Mouse (Mus musculus) hindbrain, embryonic 14.5 days (tissue): Measurements from ENCODE around the gene Cecr2. TPM values are rescaled to one million over a fixed set of nuclear protein-coding genes. Genes with fewer than 3 reads are reported as not detected.

Source experiments
- ATAC-seq: fragments of 200-750 bp; cut with Nextera tagmentation; 2 replicates; pipeline ENCODE4 v1.8.0; 2017; ENCODE audit warnings: moderate number of reproducible peaks, mild to moderate bottlenecking, moderate TSS enrichment, moderate library complexity; ENCODE audit not compliant: low FRiP score
- DNase-seq: peaks from one replicate; pipeline ENCODE4 v3.0.0-alpha.2; 2015; ENCODE audit warnings: low spot score
- H3K27ac ChIP-seq: fragments of 300-500 bp; sonication (generic); 2 replicates; pipeline ENCODE4 v1.5.1; 2014; ENCODE audit warnings: mild to moderate bottlenecking, moderate library complexity
- H3K27me3 ChIP-seq: fragments of 300-500 bp; sonication (generic); 2 replicates; pipeline ENCODE4 v1.6.1; 2014; ENCODE audit warnings: mild to moderate bottlenecking, low read length, mixed read lengths; ENCODE audit not compliant: control insufficient read depth, insufficient read depth
- H3K36me3 ChIP-seq: fragments of 300-500 bp; sonication (generic); replicated peaks from 2 replicates; pipeline ENCODE4 v1.6.1; 2014; ENCODE audit not compliant: control insufficient read depth, insufficient read depth
- H3K4me1 ChIP-seq: fragments of 300-500 bp; sonication (generic); replicated peaks from 2 replicates; pipeline ENCODE4 v1.6.1; 2014; ENCODE audit warnings: antibody characterized with exemption, low read length, mixed read lengths; ENCODE audit not compliant: control insufficient read depth, insufficient read depth
- H3K4me2 ChIP-seq: fragments of 300-500 bp; sonication (generic); replicated peaks from 2 replicates; pipeline ENCODE4 v1.6.1; 2014; ENCODE audit warnings: mild to moderate bottlenecking, moderate library complexity
- H3K4me3 ChIP-seq: fragments of 300-500 bp; sonication (generic); replicated peaks from 2 replicates; pipeline ENCODE4 v1.5.1; 2014; ENCODE audit warnings: mild to moderate bottlenecking, low read length
- H3K9ac ChIP-seq: fragments of 300-500 bp; sonication (generic); 2 replicates; pipeline ENCODE4 v1.6.1; 2014
- H3K9me3 ChIP-seq: fragments of 300-500 bp; sonication (generic); 2 replicates; pipeline ENCODE4 v1.6.1; 2016; ENCODE audit warnings: low read length; ENCODE audit not compliant: control insufficient read depth
- WGBS: fragments of 180-500 bp; shearing (Covaris S2); extraction: QIAGEN DNeasy Blood & Tissue Kit; methylation state at CpG from one replicate; pipeline ENCODE4 v1.1.7; 2014; 5-methylcytosine and 5-hydroxymethylcytosine counted together
- polyA plus RNA-seq: library from polyadenylated mRNA; unstranded; fragments of >200 nt; fragmentation: Nextera tagmentation; extraction: Ambion mirVana; gene quantifications from 2 replicates; pipeline ENCODE4 v1.2.1, GENCODE M21; 2014

Cecr2 gene
- polyA plus RNA-seq, 1 experiment from 2014 or later = 4.7 TPM

- WGBS = 83% methylated on average over 2 of the region's 2 CpGs
- peaks cover 7% of the 10 kb centered on the region; the same call in 1 of the 2 replicates for H3K36me3 ChIP-seq
- H3K27ac ChIP-seq = no peak overlapping the region
- H3K4me2 ChIP-seq = no peak overlapping the region
- H3K27me3 ChIP-seq = no peaks in the 10 kb centered on the region
- no peak overlapping the region for H3K9ac ChIP-seq
- ATAC-seq (no peak), DNase-seq (no peak)
- no peaks in the 10 kb centered on the region for H3K9me3 ChIP-seq
- no peak overlapping the region for H3K4me3 ChIP-seq
- no peaks in the 10 kb centered on the region for H3K4me1 ChIP-seq
Observed at GRCm38 (mm10) chr6:120743130-120743529, 77.0 kb downstream of the Cecr2 start.

GRCm38 (mm10) chr6:120744266-120744665 lies 78.1 kb downstream of the Cecr2 start:
- Histone ChIP-seq H3K9ac (no peak overlapping the region), H3K27me3 (no peaks in the 10 kb centered on the region), H3K36me3 (no peaks in the 10 kb centered on the region; the same call in 1 of the 2 replicates), H3K4me3 (no peak overlapping the region), H3K4me2 (no peak overlapping the region), H3K27ac (no peak overlapping the region), H3K9me3 (no peaks in the 10 kb centered on the region), H3K4me1 (no peaks in the 10 kb centered on the region)
- 88% methylated on average over 7 of the region's 7 CpGs for WGBS
- ATAC-seq (no peak), DNase-seq (no peak)

- H3K9me3 ChIP-seq = no peaks in the 10 kb centered on the region
- no peak overlapping the region for H3K27ac ChIP-seq
- H3K4me3 ChIP-seq = no peak overlapping the region
- no peak overlapping the region for H3K4me2 ChIP-seq
- ATAC-seq = no peak
- WGBS = 99% methylated on average over 2 of the region's 2 CpGs
- DNase-seq = no peak
- no peaks in the 10 kb centered on the region for H3K4me1 ChIP-seq
- peaks cover 8% of the 10 kb centered on the region for H3K36me3 ChIP-seq
- H3K27me3 ChIP-seq = no peaks in the 10 kb centered on the region
- H3K9ac ChIP-seq = no peak overlapping the region
Observed at GRCm38 (mm10) chr6:120746416-120746815, 80.2 kb downstream of the Cecr2 start.

DNA sequence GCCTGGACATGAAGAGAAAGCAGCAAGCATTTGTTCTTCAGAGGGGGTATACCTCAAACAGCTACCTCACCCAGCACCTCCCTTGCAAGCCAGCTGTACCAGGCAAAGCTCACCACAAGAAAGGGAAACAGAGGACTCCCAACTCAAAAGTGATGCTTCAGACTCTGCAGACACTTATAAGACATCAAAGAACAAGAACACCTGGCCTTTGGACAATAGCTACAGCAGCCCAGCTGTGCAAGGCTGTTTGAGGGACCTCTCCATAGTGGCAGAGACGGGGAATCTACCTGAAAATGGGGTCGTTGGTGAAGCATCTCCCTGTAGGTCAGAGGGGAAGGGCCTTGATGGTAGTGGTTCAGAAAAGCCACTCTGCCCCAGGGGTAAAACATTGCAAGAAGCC lies 95.0 kb downstream of the Cecr2 start:
- no peak overlapping the region for H3K27ac ChIP-seq
- H3K36me3 ChIP-seq = peaks cover 60% of the 10 kb centered on the region
- no peak overlapping the region for H3K4me2 ChIP-seq
- 95% methylated on average over 2 of the region's 2 CpGs for WGBS
- no peak overlapping the region for H3K4me3 ChIP-seq
- no peak overlapping the region for H3K9ac ChIP-seq
- H3K27me3 ChIP-seq = no peaks in the 10 kb centered on the region
- H3K4me1 ChIP-seq = no peaks in the 10 kb centered on the region
- H3K9me3 ChIP-seq = no peaks in the 10 kb centered on the region
- DNase-seq (no peak), ATAC-seq (no peak)

- no peak overlapping the region for H3K4me2 ChIP-seq
- no peaks in the 10 kb centered on the region for H3K27me3 ChIP-seq
- no peaks in the 10 kb centered on the region for H3K9me3 ChIP-seq
- no peak for DNase-seq
- no peak for ATAC-seq
- no peak overlapping the region for H3K4me3 ChIP-seq
- WGBS = 97% methylated on average over 1 of the region's 1 CpGs
- no peak overlapping the region for H3K9ac ChIP-seq
- peaks cover 23% of the 10 kb centered on the region for H3K36me3 ChIP-seq
- H3K4me1 ChIP-seq = peaks cover 12% of the 10 kb centered on the region
- no peak overlapping the region for H3K27ac ChIP-seq
Observed at GRCm38 (mm10) chr6:120769972-120770371, 103.8 kb downstream of the Cecr2 start.

- peaks cover 12% of the 10 kb centered on the region for H3K4me1 ChIP-seq
- no peaks in the 10 kb centered on the region for H3K27me3 ChIP-seq
- peaks cover 14% of the 10 kb centered on the region; the same call in 1 of the 2 replicates for H3K36me3 ChIP-seq
- H3K9me3 ChIP-seq = no peaks in the 10 kb centered on the region
- no peak overlapping the region for H3K4me2 ChIP-seq
- H3K9ac ChIP-seq = no peak overlapping the region
- peak overlapping the region; percentile 86 for H3K27ac ChIP-seq
- 84% methylated on average over 1 of the region's 1 CpGs for WGBS
- ATAC-seq (no peak), DNase-seq (no peak)
- no peak overlapping the region for H3K4me3 ChIP-seq
Observed at GRCm38 (mm10) chr6:120771366-120771765, 105.2 kb downstream of the Cecr2 start.

- no peak for DNase-seq
- H3K4me1 ChIP-seq = peaks cover 12% of the 10 kb centered on the region
- peaks cover 7% of the 10 kb centered on the region; the same call in 1 of the 2 replicates for H3K36me3 ChIP-seq
Observed at GRCm38 (mm10) chr6:120772025-120772424, 105.9 kb downstream of the Cecr2 start.

GRCm38 (mm10) chr6:120773149-120773628 lies 107.0 kb downstream of the Cecr2 start, which contains the start of gene Slc25a18:
Slc25a18 (plus strand) TSS chr6:120773578.
- Histone ChIP-seq H3K27ac (peak within 1 kb of the TSS; percentile 86), H3K4me2 (peak within 1 kb of the TSS; percentile 27), H3K27me3 (no peaks in the 10 kb centered on the region), H3K4me1 (peaks cover 12% of the 10 kb centered on the region), H3K4me3 (no peak within 1 kb of the TSS), H3K9ac (peak within 1 kb of the TSS; percentile 21; the same call in 1 of the 2 replicates), H3K36me3 (0 out of 2 replicates have a peak, but pooled peaks cover under 1% of the 10 kb centered on the region), H3K9me3 (no peaks in the 10 kb centered on the region)
- DNase-seq = peak; percentile 62
- WGBS = 14% methylated on average over 5 of the region's 5 CpGs
- ATAC-seq = peak; percentile 83

More at GRCm38 (mm10) chr6:120772025-120772424, 105.9 kb downstream of the Cecr2 start:
- ATAC-seq = no peak
- Histone ChIP-seq H3K9me3 (no peaks in the 10 kb centered on the region), H3K27ac (peak overlapping the region; percentile 86), H3K4me2 (no peak overlapping the region), H3K27me3 (no peaks in the 10 kb centered on the region), H3K4me3 (no peak overlapping the region), H3K9ac (no peak overlapping the region)

GRCm38 (mm10) chr6:120773763-120774162 lies 107.6 kb downstream of the Cecr2 start:
- WGBS = 42% methylated on average over 6 of the region's 6 CpGs
- peak; percentile 44 for DNase-seq

GRCm38 (mm10) chr6:120776286-120776685 lies 110.1 kb downstream of the Cecr2 start:
- H3K27me3 ChIP-seq = no peaks in the 10 kb centered on the region

More at GRCm38 (mm10) chr6:120773763-120774162, 107.6 kb downstream of the Cecr2 start:
- peak; percentile 25; the same call in 1 of the 2 replicates for ATAC-seq
- no peaks in the 10 kb centered on the region for H3K9me3 ChIP-seq
- H3K27me3 ChIP-seq = no peaks in the 10 kb centered on the region
- H3K4me1 ChIP-seq = peaks cover 12% of the 10 kb centered on the region
- no peak overlapping the region for H3K4me3 ChIP-seq
- H3K4me2 ChIP-seq = peak overlapping the region; percentile 27
- H3K27ac ChIP-seq = peak overlapping the region; percentile 86
- H3K36me3 ChIP-seq = no peaks in the 10 kb centered on the region
- no peak overlapping the region for H3K9ac ChIP-seq

More at GRCm38 (mm10) chr6:120776286-120776685, 110.1 kb downstream of the Cecr2 start:
- Histone ChIP-seq H3K27ac (no peak overlapping the region), H3K9me3 (no peaks in the 10 kb centered on the region), H3K4me3 (no peak overlapping the region), H3K36me3 (no peaks in the 10 kb centered on the region), H3K4me2 (no peak overlapping the region), H3K4me1 (peaks cover 12% of the 10 kb centered on the region), H3K9ac (no peak overlapping the region)
- DNase-seq = no peak
- ATAC-seq = no peak
- 76% methylated on average over 3 of the region's 3 CpGs for WGBS
